Mouse (Mus musculus): ENCODE measurements around the gene Notch2. TPM values are rescaled to one million over a fixed set of nuclear protein-coding genes. Genes with fewer than 3 reads are reported as not detected.
"Not testable (repeated sequence)": the region's sequence is repeated elsewhere in the genome, so short reads cannot be mapped to it uniquely, and the experiment has no call there.

Gene Notch2
- total RNA-seq, 2 experiments from 2014 or later: 19.3 to 19.5 TPM

DNA sequence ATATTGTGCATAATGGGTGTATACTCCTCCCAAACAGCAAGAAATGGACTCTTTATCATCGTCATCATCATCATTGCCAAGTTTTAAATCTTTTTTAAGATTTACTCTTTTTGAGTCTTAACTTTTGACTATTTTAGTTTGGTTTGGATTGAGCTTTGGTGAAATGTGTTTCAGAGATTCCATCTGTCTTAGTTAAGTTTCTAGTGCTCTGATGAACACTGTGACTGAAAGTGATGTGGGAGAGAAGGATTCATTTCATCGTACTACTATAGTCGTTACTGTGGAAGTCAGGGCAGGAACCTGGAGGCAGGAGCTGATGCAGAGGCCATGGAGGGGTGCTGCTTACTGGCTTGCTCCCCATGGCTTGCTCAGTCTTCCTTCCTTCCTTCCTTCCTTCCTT lies 104.9 kb downstream of the Notch2 start:
- no peak for DNase-seq (ENCODE audit: low spot score)
- intact Hi-C loops (cut with DNase I): loop anchor here (10.0 kb wide), 1 partner anchor 193 kb away; no protein-coding TSS in a partner anchor

DNA sequence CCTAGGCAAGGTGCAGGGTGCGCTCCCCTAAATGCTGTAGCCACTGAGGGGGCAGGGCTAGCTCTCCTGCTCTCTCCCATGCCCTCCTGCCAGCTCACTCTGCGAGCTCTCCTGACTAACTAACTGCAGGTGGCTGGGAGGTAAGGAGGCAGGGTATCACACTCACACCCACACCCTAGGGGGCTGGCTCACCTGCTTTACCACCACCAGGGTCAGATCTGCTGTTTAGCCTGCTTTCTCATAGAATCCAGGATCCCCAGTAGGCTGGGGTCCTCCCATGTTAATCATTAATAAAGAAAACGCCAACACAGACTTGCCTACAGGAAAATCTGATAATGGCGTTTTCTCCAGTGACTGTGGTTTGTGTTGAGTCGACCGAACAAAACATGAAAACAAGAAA lies 106.0 kb downstream of the Notch2 start:
- intact Hi-C loops (cut with DNase I): loop anchor here (10.0 kb wide), 1 partner anchor 195 kb away; no protein-coding TSS in a partner anchor
- DNase-seq (ENCODE audit: low spot score): no peak

DNA sequence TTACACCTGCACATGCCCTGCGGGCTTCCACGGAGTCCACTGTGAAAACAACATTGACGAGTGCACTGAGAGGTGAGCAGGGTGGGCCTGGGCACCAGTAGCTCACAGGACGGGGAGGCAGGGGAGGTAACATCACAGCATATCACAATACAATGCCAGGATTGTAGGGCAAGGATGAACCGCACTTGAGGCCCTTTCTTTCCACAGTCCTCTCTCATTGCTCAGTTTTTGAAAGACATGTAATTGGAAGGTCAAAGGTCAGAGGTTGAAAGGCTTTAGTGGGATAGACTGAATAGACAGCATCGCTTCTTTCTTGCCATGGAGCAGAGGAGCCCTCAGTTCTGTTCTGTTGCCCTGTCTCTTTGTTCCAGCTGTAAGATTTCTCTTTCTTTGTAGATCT lies 107.6 kb downstream of the Notch2 start:
- no peak for DNase-seq (ENCODE audit: low spot score)
- intact Hi-C loops (cut with DNase I): no loop called here

DNA sequence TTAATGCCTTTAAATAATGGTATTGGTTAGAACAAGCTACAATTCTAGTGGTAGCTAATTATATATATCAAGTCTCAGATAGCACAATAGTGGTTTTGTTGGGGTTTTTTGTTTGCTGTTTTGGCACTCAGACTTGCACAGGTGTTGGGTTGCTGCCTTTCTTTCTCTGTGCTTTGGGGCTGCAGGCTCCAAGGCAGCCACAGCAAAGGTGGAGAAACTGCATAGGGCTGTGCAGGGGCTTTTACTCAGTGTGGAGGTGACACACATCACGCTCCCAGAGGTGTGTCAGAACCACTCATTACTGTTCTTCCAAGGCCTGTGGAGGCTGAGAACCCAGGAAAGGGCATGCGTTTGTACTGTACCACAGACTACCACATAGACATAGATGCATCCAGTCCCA lies 114.4 kb downstream of the Notch2 start:
- no peak for DNase-seq (ENCODE audit: low spot score)
- intact Hi-C loops (cut with DNase I): no loop called here

DNA sequence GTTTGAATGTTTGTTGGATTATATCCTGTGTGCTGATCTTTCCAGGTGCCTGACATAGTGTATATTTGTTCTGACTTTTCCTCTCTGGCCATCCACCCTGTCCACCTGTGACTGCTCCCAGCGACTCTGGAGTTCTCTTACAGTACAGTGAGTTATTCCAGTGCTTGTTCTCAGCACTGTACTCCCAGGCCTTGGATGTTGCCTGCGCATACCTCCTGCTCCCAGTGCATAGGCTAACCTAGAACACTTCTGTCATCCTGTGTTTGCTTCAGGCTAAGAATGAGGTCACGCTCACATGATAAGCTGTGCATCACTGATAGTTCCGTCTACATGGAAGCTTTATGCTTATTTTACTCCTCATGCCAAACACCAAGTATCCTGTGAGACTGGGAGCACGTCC lies 115.4 kb downstream of the Notch2 start:
- intact Hi-C loops (cut with DNase I): no loop called here
- DNase-seq (ENCODE audit: low spot score): no peak

DNA sequence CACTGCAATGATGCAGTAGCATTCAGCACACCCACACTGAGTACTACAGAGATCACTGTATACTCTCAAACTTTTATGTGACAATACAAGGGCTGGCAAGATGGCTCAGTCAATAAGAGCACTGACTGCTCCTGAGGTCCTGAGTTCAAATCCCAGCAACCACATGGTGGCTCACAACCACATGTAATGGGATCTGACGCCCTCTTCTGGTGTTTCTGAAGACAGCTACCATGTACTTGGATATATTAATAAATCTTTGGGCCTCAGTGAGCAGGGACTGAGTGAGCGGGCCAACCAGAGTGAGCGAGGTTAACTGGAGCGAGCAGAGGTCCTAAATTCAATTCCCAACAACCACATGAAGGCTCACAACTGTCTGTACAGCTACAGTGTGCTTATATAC lies 118.8 kb downstream of the Notch2 start:
- not testable (repeated sequence) for DNase-seq (ENCODE audit: low spot score)
- intact Hi-C loops (cut with DNase I): loop anchor here (5.0 kb wide), 1 partner anchor 205 kb away; no protein-coding TSS in a partner anchor

DNA sequence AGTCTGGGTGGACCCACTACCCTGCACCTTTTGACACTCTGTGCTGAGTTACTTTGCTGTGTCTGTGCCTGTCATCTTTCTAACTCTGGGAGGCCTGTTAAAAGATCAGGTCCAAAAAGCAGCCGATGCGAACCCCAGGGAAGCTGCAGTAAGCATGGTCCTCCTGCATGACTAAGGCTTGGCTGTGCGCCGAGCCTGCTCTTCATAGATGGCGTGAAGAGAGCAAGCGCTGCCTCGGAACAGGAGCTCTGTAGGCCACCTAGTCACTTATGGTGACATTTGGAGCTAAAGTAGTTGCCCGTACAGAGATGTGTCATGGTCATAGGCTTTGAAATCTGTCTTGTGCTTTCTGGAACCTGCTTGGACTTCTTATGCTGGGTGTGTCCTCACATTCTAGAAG lies 119.3 kb downstream of the Notch2 start:
- no peak for DNase-seq (ENCODE audit: low spot score)
- intact Hi-C loops (cut with DNase I): loop anchor here (5.0 kb wide), 1 partner anchor 205 kb away; no protein-coding TSS in a partner anchor

DNA sequence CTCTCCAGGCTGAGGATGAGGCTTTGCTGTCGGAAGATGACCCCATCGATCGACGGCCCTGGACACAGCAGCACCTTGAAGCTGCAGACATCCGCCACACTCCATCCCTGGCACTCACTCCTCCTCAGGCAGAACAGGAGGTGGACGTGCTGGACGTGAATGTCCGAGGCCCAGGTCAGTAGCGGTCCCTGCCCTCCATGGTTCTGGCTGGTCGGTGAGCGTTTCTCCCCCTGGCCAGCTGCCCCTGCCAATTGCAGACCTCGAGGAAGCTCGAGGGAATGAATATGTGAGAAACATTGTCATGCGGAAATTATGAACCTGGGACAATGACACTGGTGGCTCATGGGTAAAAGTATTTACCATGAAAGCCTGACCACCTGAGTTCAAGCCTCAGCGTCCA lies 128.1 kb downstream of the Notch2 start:
- intact Hi-C loops (cut with DNase I): no loop called here
- no peak for DNase-seq (ENCODE audit: low spot score)

DNA sequence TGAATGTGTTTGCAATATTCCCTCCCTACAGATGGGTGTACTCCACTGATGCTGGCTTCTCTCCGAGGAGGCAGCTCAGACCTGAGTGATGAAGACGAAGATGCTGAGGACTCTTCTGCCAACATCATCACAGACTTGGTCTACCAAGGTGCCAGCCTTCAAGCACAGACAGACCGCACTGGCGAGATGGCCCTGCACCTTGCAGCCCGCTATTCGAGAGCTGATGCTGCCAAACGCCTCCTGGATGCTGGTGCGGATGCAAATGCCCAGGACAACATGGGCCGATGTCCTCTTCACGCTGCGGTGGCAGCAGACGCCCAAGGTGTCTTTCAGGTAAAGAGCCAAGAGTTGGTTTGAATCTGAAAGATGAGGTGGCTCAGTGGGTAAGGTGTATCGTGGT lies 129.5 kb downstream of the Notch2 start:
- intact Hi-C loops (cut with DNase I): no loop called here
- DNase-seq (ENCODE audit: low spot score): no peak

DNA sequence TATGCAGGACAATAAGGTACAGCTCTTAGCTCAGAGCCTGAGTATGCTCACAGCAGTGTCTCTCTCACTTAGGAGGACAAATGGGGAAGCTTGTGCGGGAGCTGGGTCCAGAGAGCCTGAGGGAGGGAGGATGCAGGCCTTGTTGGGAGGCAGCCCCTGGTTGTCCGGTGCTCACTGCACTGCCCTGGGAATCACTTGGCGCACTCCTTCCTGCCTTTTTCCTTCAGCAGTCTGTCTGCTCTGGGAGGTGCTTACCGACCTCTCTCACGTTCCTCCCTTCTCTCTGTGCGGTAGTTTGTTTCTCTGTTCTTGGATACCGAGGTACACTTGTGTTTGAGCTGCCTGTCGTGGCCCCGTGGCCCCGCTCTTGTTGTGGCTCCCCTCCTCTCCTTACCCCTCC lies 131.9 kb downstream of the Notch2 start:
- intact Hi-C loops (cut with DNase I): no loop called here
- DNase-seq (ENCODE audit: low spot score): no peak

DNA sequence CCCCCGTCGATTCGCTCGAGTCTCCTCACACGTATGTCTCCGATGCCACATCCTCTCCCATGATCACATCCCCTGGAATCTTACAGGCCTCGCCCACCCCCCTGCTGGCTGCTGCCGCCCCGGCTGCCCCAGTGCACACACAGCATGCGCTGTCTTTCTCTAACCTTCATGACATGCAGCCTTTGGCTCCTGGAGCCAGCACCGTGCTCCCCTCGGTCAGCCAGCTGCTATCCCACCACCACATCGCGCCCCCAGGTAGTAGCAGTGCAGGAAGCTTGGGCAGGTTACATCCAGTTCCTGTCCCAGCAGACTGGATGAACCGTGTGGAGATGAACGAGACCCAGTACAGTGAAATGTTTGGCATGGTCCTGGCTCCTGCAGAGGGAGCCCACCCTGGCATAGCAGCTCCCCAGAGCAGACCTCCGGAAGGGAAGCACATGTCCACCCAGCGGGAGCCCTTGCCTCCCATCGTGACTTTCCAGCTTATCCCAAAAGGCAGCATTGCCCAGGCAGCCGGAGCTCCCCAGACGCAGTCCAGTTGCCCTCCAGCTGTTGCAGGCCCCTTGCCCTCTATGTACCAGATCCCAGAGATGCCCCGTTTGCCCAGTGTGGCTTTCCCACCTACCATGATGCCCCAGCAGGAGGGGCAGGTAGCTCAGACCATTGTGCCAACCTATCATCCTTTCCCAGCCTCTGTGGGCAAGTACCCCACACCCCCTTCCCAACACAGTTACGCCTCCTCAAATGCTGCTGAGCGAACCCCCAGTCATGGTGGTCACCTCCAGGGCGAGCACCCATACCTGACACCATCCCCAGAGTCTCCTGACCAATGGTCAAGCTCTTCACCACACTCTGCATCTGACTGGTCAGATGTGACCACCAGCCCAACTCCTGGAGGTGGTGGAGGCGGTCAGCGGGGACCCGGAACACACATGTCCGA lies 133.4 kb downstream of the Notch2 start:
- no peak for DNase-seq (ENCODE audit: low spot score)
- intact Hi-C loops (cut with DNase I): no loop called here

DNA sequence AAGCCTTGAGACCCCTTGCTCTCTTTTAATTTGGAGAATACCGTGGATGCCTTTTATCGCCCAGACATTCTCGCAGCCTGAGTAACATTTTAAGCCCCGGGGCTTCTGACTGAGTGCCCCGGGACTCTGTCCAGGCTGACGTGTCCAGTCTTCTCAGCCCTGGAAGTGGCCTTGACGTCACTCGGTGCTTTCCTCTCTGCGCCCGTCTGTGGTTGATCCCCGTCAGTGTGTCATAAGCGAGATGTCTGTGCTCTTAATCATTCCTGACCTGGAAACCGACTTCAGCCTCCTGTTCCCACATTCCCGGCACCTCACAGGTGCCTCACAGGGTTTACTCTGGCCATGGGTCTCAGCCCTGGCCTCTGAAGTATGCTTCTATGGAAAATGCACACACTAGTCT lies 134.4 kb downstream of the Notch2 start:
- DNase-seq (ENCODE audit: low spot score): no peak
- intact Hi-C loops (cut with DNase I): no loop called here

DNA sequence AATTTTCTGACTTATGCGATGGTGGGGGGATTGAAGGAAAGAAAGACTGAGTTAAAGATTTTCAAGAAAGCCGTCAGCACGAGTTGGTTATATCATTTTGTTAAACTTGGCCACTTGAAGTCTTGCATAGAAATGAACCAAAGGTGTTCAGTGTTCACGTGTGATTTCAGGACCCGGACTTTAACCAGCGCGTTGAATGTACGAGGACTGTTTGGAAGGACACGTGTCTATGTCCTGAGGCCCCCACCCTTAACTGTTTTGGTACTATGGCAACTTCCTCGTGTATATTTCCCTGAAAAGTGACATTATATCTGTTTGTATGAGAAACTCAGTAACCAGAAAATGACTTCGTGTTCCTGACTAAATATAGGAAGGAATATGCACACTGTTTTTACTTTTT lies 136.6 kb downstream of the Notch2 start:
- DNase-seq (ENCODE audit: low spot score): no peak
- intact Hi-C loops (cut with DNase I): no loop called here

DNA sequence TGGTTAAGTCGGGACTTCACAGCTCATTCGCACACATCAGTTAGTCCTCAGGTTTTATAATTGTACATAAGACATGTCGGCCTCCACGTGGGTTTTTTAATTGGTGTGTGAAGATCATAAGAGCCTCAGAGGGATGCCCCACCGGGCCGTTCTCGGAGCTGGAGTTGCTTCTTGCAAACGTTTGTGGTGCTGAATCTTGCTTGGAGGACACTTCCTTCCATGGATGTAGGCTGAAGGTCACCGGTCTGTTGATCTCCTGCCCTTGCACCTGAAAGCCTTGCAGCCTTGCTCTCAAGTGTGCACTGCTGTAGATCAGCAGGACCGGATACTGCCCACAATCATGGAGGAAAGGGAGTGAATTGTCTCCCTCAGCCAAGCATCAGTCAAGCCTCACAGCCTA lies 137.7 kb downstream of the Notch2 start:
- intact Hi-C loops (cut with DNase I): no loop called here
- no peak for DNase-seq (ENCODE audit: low spot score)

DNA sequence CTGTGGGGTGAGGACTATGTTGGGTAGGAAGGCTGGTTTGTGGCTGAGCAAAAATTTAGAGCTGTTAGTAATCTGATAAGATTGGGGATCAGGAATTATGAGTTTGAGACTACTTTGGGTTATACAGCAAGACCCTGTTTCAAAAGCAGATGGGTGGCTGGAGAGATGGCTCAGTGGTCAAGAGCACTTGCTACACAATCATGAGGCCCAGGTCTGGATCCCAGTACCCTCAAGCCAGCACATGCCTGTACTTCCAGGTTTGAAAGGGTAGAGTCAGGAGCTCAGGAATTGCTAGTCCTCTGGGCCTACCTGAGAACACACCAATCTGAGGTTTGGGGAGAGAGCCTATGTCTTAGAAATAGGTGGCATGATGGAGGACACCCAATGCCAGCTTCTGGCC lies 140.1 kb downstream of the Notch2 start:
- no peak for DNase-seq (ENCODE audit: low spot score)
- intact Hi-C loops (cut with DNase I): no loop called here

DNA sequence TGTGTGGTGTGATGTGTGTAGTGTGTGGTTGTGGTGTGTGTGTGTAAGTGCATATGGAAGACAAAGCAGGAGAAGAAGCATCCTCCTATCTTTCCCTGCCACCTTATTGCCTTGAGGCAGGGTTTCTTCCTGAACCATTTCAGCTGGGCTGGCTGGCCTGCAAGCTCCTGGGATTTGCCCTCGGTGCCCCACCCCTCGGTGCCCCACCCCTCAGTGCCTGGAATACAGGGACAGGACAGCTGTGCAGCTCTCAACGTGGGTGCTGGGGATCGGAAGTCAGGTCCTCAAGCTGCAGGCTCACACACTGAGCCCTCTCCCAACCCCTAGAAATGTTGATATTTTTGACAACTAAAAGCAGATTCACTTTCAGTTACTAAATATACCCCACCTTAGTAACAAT lies 142.8 kb downstream of the Notch2 start:
- intact Hi-C loops (cut with DNase I): no loop called here
- no peak for DNase-seq (ENCODE audit: low spot score)

DNA sequence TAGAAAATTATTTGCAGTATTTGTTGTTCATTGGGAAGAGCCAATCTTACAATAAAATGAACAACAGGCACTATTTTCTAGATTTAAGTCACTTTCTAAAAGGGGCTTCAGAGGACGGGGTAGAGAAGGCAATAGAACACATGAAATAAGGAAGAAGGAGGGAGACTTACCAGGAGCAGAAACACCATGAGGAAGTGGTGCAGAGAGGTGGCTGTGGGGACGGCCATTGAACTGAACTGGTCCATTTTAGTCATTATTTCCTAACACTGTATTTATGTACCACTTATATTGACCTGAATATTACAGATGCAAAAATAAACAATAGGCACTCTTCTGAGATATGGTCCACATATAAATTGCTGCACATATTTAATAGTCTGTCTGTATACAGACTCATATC lies 143.7 kb downstream of the Notch2 start:
- no peak for DNase-seq (ENCODE audit: low spot score)
- intact Hi-C loops (cut with DNase I): no loop called here

DNA sequence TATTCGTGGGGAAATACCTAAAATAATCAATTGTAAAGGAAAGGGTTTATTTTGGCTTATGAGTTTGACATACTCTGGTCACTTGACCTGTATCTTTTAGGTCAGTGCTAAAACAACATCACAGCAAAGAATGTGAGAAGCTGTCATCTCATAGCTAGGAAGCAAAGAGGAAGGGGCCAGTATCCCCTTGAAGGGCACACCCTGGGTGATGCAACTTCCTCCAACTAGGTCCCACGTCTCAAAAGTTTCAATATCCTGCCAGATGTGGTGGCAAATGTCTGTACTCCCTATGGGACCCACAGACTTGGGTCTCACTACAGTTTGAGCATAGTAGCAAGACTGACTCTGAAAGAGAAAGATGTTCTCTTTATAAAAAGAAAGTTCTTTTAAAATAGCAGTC lies 144.3 kb downstream of the Notch2 start:
- intact Hi-C loops (cut with DNase I): no loop called here
- no peak for DNase-seq (ENCODE audit: low spot score)

DNA sequence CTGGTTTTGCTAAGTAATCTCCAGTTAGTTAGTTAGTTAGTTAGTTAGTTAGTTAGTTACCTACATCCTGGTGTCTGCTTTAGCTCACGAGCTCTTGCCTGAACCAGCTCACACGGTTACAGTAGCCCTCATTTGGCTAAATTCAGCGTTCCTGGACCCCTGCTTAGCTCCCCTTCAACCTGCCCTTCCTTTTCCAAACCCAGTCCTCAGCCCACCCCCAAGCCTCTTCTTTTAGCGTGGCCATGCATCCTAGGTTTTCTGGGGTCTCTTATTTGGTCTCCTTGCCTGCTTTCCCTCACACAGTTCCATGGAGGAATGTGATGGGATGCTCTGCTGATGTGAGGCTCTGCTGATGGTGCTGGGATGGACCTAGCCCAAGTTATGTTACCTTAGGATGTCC lies 145.3 kb downstream of the Notch2 start:
- intact Hi-C loops (cut with DNase I): no loop called here
- DNase-seq (ENCODE audit: low spot score): no peak

DNA sequence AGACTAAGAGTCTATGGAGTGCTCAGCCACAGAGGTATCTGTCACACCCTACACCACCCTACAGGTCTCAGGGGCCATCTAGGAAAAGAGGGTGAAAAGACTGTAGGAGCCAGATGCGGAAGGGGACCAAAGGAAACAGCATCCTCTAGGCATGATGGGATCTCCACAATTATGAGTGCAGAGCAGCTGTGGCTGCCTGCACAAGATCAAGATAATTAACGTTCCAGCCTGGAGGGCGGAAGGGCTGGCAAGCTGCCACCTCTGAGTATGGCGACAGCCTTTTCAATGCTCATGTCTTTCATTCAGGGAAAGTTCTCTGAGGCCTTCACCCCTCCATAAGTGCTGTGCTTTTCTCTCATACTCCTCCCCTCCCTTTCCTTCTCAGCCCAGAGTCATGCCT lies 146.0 kb downstream of the Notch2 start:
- DNase-seq (ENCODE audit: low spot score): no peak
- intact Hi-C loops (cut with DNase I): no loop called here

DNA sequence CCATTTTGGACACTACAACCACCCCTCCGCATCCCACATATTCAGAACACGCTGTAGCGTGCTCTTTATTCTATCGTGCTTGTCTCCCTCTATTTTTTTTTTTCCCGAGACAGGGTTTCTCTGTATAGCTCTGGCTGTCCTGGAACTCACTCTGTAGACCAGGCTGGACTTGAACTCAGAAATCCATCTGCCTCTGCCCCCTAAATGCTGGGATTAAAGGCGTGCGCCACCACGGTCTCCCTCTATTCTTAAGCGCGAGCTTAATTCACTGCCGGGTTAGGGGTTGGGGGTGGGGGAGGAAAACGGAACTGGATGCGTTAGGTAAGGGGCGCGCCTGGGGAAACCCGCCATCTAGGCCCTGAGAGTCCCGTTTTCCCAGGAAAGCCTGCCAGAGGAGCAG lies 147.0 kb downstream of the Notch2 start, which contains the start of gene Adam30:
TSS of gene Adam30 (plus strand) at position 301 of the 400 bp plus-strand sequence.
- DNase-seq (ENCODE audit: low spot score): no peak
- intact Hi-C loops (cut with DNase I): no loop called here

DNA sequence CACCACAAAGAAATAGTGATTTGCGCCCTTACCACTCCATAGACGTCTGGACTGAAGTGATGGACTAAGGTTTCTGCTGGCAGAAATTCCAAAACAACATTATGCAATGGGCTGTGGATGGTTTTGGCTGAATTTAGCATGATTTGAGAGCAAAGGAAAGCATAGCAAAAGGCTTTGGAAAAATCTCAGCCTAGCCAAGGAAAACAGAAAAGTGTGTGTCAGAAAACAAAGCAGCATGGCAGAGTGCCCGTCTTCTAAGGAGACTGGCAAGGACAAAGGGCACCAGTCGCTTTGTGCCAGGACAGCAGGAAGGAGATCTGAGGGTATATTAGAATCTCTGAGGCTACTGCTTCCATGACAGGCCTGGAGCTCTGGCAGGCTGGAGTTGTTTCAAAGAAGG lies 165.0 kb downstream of the Notch2 start:
- peak; percentile 23 for DNase-seq (ENCODE audit: low spot score)
- intact Hi-C loops (cut with DNase I): no loop called here

All from heart, postnatal 25 days (tissue).